Mouse (Mus musculus) left cerebral cortex, adult 8-10 months (tissue): ENCODE measurements around the gene Mipol1. TPM values are rescaled to one million over a fixed set of nuclear protein-coding genes. Genes with fewer than 3 reads are reported as not detected.

ENCODE experiments used
- DNase-seq, 2 experiments: peaks; one replicate each; pipeline ENCODE4 v3.0.0; 2022; ENCODE audit warnings: low spot score in 2 of 2
- total RNA-seq, 4 experiments: library from RNA; stranded (reverse); gene quantifications; 2 replicates each; pipeline ENCODE4 v1.2.4; 2022

Mipol1 gene
- total RNA-seq, 4 experiments from 2014 or later: 7.9 to 13.1 (median 8.4) TPM

DNA sequence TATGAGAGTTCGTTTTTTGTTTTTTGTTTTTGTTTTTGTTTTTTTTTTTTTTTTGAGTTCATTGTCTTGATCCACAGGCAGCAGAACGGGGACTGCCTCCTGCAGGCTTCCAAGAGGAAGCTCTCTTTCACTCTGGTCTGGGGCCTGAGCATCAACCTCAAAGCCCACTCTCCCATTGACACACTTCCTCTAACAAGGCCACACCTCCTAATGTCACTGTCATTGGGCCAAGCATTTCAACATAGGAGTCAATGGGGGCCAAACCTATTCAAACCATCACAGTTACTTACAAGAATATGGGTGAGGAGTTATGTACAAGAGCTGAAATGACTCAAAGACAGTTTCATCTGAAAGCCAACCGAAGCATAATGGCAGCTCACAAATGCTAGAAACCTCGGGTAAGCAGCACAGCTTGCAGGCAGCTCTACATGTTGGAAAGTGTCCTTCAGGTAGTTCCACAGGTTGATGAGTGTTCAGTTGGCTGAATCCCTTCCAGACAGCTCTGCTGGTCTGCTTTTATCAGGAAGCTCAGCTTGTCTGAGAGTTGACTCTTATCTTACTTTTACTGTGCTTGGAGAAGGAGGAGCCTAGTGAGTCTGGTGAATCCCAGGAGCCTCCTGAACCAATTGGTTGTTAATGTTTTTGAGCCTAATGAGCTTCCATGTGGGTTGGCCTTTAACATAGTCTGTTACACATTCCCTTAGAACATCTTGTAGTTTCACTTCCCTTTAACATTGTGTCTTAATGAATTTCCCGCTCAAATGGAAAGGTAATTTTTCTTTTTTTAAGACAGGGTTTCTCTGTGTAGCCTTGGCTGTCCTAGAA is 13.7 kb downstream of the Mipol1 start:
- no peak for DNase-seq

GRCm38 (mm10) chr12:57258572-57258971 is 28.3 kb downstream of the Mipol1 start:
- no peak for DNase-seq

DNA sequence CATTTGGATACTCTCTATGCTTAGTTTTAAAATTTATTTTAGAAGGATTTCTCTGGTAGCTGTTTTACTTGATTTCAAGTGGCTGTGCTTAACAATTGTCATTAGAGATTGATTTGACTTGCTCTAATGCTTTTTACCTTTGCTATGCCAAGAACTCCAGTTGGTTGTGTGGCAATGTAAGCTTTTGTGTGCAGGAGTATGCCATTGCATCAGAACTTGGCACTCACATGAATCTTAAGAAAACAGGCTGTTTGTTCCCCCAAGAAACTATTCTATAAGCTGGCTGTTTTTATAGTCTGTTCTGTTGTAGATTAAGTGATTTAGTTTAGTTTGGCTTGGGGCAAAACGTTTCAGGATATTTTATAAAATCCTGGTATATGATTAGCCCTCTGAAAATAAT is 45.2 kb downstream of the Mipol1 start:
- DNase-seq: no peak

- DNase-seq: no peak
Measured at GRCm38 (mm10) chr12:57281155-57282114, 51.2 kb downstream of the Mipol1 start.

- no peak for DNase-seq
Measured at GRCm38 (mm10) chr12:57285303-57286059, 55.3 kb downstream of the Mipol1 start.

DNA sequence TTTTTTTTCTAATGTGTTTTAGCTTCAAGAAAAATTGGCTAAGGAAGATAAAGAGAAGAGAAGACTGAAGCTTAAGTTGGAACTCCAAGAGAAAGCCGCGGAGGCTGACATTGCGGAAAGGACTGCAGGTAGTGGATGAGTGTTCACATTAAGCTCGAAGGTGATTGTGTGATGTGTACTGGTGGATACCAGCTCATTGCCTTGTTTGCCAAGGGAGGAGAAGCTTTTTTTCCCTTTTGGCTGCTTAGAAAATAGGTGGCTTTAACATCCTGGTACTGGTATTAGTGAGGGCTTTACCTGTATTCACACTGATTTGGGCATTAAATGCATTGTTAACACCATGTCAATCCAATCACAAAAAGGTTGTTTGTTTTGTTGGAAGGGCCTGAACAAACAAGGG is 77.1 kb downstream of the Mipol1 start:
- DNase-seq: no peak

DNA sequence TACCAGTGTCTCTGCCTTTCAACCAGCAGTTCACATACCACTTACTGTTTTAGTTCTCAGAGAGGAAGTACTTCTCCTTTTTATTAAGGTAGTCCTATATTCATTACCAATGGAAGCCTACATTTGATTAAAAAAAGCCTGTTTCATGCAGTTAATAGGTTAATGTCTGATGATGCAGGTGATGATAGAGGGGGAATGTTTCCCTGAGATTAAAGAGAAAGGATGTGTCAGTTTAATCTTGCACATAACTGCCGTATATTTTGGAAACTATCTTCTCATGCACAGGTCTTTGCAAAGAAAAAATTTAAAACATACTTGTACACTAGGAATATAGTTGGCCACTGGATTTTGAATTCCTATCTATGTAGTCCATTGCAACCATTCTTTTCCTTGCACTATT is 77.5 kb downstream of the Mipol1 start:
- no peak for DNase-seq

GRCm38 (mm10) chr12:57339053-57339452 is 108.8 kb downstream of the Mipol1 start:
- DNase-seq: no peak

- DNase-seq: no peak
Measured at GRCm38 (mm10) chr12:57340111-57340510, 109.9 kb downstream of the Mipol1 start.

DNA sequence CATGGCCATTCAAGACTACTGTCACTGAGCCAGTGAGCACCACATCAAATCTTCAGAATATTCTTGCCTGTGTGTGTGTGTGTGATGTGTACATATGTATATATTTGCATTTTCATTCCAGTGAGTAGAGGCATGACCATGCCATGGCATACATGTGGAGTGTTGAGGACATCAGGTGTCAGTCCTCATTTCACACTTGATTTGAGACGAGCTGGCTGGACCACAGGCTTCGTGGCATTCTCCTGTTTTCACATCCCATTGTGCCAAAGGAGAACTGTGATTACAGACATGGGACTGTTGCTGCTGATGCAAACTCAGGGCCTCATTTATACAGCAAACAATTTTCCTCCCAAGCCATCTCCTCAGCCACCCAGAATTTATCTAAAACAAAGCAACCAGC is 132.5 kb downstream of the Mipol1 start:
- no peak for DNase-seq

DNA sequence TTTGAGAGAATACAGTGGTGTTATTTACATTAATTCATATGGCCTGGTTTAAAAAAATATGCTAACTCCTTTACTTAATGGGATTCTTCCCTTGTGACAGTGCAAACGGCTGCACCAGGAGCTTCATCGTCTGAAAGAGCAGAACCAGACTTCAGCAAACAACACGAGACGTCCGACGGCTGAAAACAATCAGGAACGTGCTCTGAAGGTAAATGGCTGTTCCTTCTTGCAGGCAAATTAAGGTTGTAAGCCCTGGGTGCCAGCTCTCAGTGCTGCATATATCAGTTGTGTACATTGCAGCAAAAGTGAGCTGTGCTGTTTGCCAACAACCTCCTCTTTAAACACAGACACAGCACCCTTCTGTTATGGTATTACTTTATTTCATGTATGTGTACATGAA is 133.8 kb downstream of the Mipol1 start:
- DNase-seq: no peak

GRCm38 (mm10) chr12:57371790-57372547 is 141.7 kb downstream of the Mipol1 start:
- no peak for DNase-seq

DNA sequence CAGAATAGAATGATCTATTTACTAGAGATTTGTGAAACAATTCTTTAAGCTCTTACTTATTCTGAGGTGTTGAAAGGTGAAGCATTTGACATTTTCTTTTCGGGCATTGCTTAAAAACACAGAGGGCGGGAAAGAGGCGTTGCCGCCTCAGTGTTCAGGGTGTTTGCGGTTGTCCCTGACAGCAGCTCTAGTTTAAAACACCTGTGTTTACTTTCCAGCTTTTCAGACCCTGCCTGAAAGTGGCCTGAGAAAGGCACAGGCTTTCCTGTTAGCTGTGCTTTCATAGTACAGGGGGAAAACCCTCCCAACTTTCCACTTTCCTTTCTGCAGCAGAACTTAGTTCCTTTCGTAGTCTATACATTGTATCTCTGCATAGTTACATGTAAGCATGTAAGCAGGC is 152.6 kb downstream of the Mipol1 start:
- DNase-seq: no peak

DNA sequence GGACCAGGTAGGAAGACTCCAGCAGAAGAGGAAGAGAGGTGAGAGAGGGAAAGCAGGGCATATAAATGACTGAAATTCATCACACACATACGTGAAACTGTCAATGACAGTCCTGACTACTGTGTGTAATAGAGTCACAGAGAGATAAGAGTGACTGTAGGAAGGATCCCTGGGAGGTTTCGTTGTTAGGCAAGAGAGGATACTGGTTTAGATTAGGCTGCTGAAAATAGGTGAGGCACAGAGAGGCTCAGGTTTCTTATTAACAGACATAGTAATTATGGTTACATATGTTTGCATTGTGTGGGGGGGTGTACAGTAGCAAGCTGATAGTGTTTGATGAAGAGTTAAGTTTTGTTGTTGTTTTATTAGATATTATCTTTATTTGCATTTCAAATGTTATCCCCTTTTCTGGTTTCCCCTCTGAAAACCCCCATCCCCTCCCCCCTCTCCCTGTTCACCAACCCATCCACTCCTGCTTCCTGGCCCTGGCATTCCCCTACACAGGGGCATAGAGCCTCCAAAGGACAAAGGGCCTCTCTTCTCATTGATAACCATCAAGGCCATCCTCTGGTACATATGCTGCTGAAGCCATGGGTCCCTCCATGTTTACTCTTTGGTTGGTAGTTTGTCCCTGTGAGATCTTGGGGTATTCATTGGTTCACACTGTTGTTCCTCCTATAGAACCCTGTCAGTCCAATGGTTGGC is 157.5 kb downstream of the Mipol1 start:
- DNase-seq: no peak

GRCm38 (mm10) chr12:57399547-57399946 is 169.3 kb downstream of the Mipol1 start:
- no peak for DNase-seq

DNA sequence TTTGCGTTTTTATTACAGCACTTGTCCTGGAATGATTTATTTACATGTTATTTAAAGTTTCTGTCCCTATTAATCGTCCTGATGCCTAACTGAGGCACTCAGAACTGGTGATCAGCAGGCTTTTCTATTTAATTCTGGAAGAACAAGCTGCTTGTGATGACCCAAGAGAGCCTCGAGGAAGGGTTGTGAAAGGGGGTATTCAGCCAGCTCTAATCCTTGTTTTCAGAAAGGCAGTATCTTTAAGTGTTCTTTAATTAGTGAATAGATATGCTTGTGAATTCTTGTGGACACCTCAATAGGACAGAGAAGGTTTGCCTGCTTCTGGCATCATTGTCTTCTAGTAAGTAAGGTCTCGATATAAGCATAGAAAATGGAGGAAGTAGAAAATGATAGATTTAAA is 170.0 kb downstream of the Mipol1 start:
- DNase-seq: no peak

DNA sequence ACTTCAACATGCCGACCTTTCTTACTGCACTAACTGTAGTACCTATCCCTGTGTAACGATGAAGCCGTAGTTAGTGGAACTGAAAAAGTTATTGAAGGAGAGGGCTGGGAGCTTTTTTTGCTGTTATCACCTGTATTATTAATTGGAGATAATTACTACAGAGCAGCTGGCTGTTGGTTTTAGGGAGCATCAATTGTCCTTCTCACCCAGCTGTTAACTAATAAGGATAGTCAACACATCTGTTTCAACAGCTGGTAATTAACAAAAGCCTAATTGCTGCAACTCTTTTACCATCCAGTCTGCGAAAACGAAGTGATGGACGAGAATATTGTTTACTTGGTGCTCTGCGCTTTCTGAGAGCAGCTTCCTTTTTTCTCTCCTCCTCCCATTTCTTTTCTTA is 170.9 kb downstream of the Mipol1 start:
- DNase-seq: no peak

DNA sequence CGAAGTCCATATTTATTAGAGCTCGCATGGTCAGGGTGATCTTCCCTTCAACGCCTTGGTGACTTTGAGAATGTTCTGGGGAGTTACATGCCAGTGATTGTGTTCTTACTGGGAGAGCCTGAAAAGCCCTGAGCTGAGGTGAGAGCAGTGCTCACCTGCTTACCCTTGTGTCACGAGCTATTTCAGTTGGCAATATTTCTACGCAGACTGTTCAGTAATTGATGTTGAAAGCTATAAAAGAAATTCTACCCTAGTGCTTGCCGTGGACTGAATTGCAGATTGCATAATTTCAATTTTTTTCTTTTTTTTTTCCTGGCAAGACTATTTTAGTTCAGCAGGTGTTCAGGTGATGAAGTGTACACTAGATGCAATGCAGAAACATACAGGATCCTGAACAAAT is 172.1 kb downstream of the Mipol1 start:
- DNase-seq: no peak

DNA sequence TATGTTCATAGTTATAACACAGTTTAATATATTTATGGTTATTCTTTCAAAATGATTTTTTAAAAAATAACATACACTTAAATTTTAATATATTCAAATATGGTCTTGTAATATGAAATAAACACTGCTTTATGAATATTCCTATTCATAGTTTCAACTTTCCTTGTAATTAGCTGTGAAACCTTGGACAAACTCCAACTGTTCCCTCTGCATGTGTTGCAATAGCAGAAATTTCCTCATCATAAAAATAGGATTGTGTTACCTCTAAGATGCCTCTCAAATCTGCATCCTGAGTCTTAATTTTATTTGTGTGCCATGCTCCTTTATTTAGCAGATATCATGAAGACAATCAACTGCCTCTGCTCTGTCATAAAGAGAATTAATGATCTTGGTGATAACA is 179.7 kb downstream of the Mipol1 start:
- no peak for DNase-seq

DNA sequence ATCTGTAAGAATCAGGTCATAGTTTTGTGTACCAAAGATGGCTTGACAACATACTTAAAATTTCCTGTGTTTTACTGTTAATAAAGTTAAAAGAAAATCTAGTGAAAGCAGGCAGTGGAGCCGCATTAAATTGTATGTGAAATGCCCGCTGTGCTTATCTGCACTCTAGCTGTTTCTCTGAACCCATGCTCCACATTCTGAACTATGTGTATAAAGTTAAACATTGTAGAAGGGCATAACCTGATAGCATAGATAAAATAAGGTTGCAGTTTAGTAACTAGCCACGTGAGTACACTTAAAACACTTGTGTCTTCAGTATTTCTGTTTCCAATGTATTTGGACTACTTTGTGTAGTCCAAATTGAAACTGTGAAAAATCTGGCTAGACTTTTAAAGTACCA is 183.6 kb downstream of the Mipol1 start:
- DNase-seq: no peak
